Mouse (Mus musculus) neural tube, embryonic 14.5 days (tissue): ENCODE data around the gene Dmbx1. TPM values are rescaled to one million over a fixed set of nuclear protein-coding genes. Genes with fewer than 3 reads are reported as not detected.

Source experiments
- polyA plus RNA-seq: library from polyadenylated mRNA; unstranded; fragments of >200 nt; fragmentation: Nextera tagmentation; extraction: Ambion mirVana; gene quantifications from 2 replicates; pipeline ENCODE4 v1.2.1, GENCODE M21; 2014

The Dmbx1 gene
- polyA plus RNA-seq, 1 experiment from 2014 or later = 0.62 TPM

Other genes with a start within 250 kb of the Dmbx1 start
- gene Efcab14, start 202.2 kb downstream of the Dmbx1 start, polyA plus RNA-seq = 26.2 and 26.9 TPM in 2 replicates
- 0.54 TPM in 1 of 2 replicates, not detected in the other for gene Tex38, start 158.9 kb downstream of the Dmbx1 start, polyA plus RNA-seq
- gene Atpaf1, start 155.1 kb downstream of the Dmbx1 start, polyA plus RNA-seq = 42.7 and 48.1 TPM in 2 replicates
- 4.7 and 5.6 TPM in 2 replicates for gene Mob3c, start 111.8 kb downstream of the Dmbx1 start, polyA plus RNA-seq
- gene Mknk1, start 100.7 kb downstream of the Dmbx1 start, polyA plus RNA-seq = 19.9 and 23.0 TPM in 2 replicates
- 0.09 and 0.27 TPM in 2 replicates for gene Kncn, start 55.5 kb downstream of the Dmbx1 start, polyA plus RNA-seq
- gene 6430628N08Rik, start 49.3 kb downstream of the Dmbx1 start, polyA plus RNA-seq = 2.0 TPM in 1 of 2 replicates, not detected in the other
- 13.7 and 17.1 TPM in 2 replicates for gene Faah, start 78.0 kb upstream of the Dmbx1 start, polyA plus RNA-seq
- gene Nsun4, start 114.0 kb upstream of the Dmbx1 start, polyA plus RNA-seq = 12.4 and 12.6 TPM in 2 replicates
- 443 and 524 TPM in 2 replicates for gene Uqcrh, start 135.1 kb upstream of the Dmbx1 start, polyA plus RNA-seq
- 77.5 and 84.3 TPM in 2 replicates for gene Lrrc41, start 135.3 kb upstream of the Dmbx1 start, polyA plus RNA-seq
- gene Rad54l, start 183.8 kb upstream of the Dmbx1 start, polyA plus RNA-seq = 4.8 and 6.3 TPM in 2 replicates
- gene Pomgnt1, start 183.9 kb upstream of the Dmbx1 start, polyA plus RNA-seq = 73.5 and 74.0 TPM in 2 replicates
- gene Lurap1, start 211.4 kb upstream of the Dmbx1 start, polyA plus RNA-seq = 2.1 and 2.9 TPM in 2 replicates
- gene Tspan1, start 227.7 kb upstream of the Dmbx1 start, polyA plus RNA-seq = 0.09 TPM in 1 of 2 replicates, not detected in the other
- not detected in 2 replicates for gene 1700042G07Rik, start 233.4 kb upstream of the Dmbx1 start, polyA plus RNA-seq
- gene Gm49337, start 233.5 kb upstream of the Dmbx1 start, polyA plus RNA-seq = not detected in 2 replicates